Comparison of ENCODE assay signal across 23 mouse cellular contexts in the genomic region with DNA sequence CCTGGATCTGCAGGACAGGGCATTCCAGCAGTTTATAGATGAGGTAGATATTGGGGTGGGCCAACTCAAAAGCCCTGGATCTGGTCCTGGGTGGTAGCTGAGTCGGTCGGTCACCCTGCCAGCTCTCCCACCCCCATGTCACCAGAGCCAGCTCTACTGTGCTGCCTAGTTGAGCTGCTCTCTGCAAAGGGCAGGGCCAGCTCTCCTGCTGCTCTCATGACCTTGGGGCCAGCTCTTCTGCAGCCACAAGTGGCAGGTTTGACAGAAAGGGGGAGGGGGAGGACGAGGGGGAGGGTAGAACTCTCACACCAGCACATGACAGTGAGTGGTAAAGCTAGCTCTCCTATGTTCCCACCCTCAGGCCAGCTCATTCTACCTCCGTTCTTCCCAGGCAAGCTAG.
DNase-seq lines count a peak whose midpoint lies in the region; ATAC-seq lines count a peak whose summit lies in the region.
"Had no signal": no experiment of that assay in that cellular context is flagged by ENCODE, and none has a peak within 500 bp of the region (broad histone marks: within the 10 kb centered on the region; RNA-seq: fewer than 3 reads in every experiment).

No protein-coding gene starts in this region.

- H3K27ac ChIP-seq in heart, embryonic 16.5 days (ENCODE audit: low read length), result no peak overlapping the region
- no peak overlapping the region for H3K27ac ChIP-seq in neural tube, embryonic 15.5 days (replicated peaks)
- H3K27ac ChIP-seq: kidney, embryonic 15.5 days; limb, embryonic 15.5 days; stomach, embryonic 15.5 days had no signal

- H3K9ac ChIP-seq in heart, embryonic 16.5 days (ENCODE audit: low read length), result no peak overlapping the region
- no peak overlapping the region for H3K9ac ChIP-seq in neural tube, embryonic 15.5 days (replicated peaks)
- H3K9ac ChIP-seq: forebrain, postnatal 0 days; kidney, embryonic 15.5 days; limb, embryonic 15.5 days; stomach, embryonic 15.5 days had no signal

- H3K36me3 ChIP-seq in heart, embryonic 16.5 days (ENCODE audit: control insufficient read depth, insufficient read depth), result no peaks in the 10 kb centered on the region
- no peaks in the 10 kb centered on the region for H3K36me3 ChIP-seq in neural tube, embryonic 15.5 days
- H3K36me3 ChIP-seq: kidney, embryonic 15.5 days; limb, embryonic 15.5 days; stomach, embryonic 15.5 days had no signal

- H3K4me1 ChIP-seq in heart, embryonic 16.5 days (ENCODE audit: control insufficient read depth, insufficient read depth, low read length), result no peaks in the 10 kb centered on the region
- no peaks in the 10 kb centered on the region for H3K4me1 ChIP-seq in neural tube, embryonic 15.5 days
- H3K4me1 ChIP-seq: kidney, embryonic 15.5 days; limb, embryonic 15.5 days; stomach, embryonic 15.5 days had no signal

- no peak overlapping the region for H3K4me2 ChIP-seq in heart, embryonic 16.5 days (ENCODE audit: low read depth, low read length)
- no peak overlapping the region for H3K4me2 ChIP-seq in neural tube, embryonic 15.5 days
- H3K4me2 ChIP-seq: kidney, embryonic 15.5 days; limb, embryonic 15.5 days; stomach, embryonic 15.5 days had no signal

- peak; percentile 60; the same call in 1 of the 2 replicates for ATAC-seq in heart, embryonic 16.5 days (replicated peaks; ENCODE audit: extremely low read depth, insufficient read depth, low FRiP score)
- no peak for ATAC-seq in neural tube, embryonic 15.5 days (ENCODE audit: low FRiP score)
- ATAC-seq in frontal cortex, adult (ENCODE audit: low TSS enrichment), result no peak
- ATAC-seq: forebrain, postnatal 0 days; intestine, postnatal 0 days; midbrain, embryonic 16.5 days had no signal

- 37% methylated on average over 4 of the region's 4 CpGs for WGBS in heart, embryonic 16.5 days
- 64% methylated on average over 4 of the region's 4 CpGs for WGBS in neural tube, embryonic 15.5 days

- no peaks in the 10 kb centered on the region for H3K9me3 ChIP-seq in heart, embryonic 16.5 days (replicated peaks; ENCODE audit: control insufficient read depth, low read length)
- no peaks in the 10 kb centered on the region for H3K9me3 ChIP-seq in neural tube, embryonic 15.5 days (replicated peaks)
- H3K9me3 ChIP-seq: kidney, embryonic 15.5 days; limb, embryonic 15.5 days; stomach, embryonic 15.5 days had no signal

- H3K27me3 ChIP-seq in heart, embryonic 16.5 days (ENCODE audit: control insufficient read depth, insufficient read depth, low read length), result no peaks in the 10 kb centered on the region
- no peaks in the 10 kb centered on the region for H3K27me3 ChIP-seq in neural tube, embryonic 15.5 days (replicated peaks)
- H3K27me3 ChIP-seq: kidney, embryonic 15.5 days; limb, embryonic 15.5 days; stomach, embryonic 15.5 days had no signal

- H3K4me3 ChIP-seq in heart, embryonic 16.5 days (ENCODE audit: low read length), result no peak overlapping the region
- H3K4me3 ChIP-seq in neural tube, embryonic 15.5 days (replicated peaks), result no peak overlapping the region
- H3K4me3 ChIP-seq: kidney, embryonic 15.5 days; limb, embryonic 15.5 days; myocyte; stomach, embryonic 15.5 days had no signal

- peak; percentile 5 for DNase-seq in adrenal gland, postnatal 14 days
- DNase-seq in adrenal gland, adult 18-20 months (ENCODE audit: low spot score in 2 of 2), result no peak
- no peak for DNase-seq in heart, adult 18-20 months
- DNase-seq in neural tube, embryonic 10.5 days (ENCODE audit: extremely low spot score, low spot score), result peak; percentile 14
- DNase-seq: adrenal gland, postnatal 10 days; cerebellum, adult 2 months; cerebellum, postnatal 25 days; forebrain, postnatal 0 days; gastrocnemius, postnatal 25 days; kidney, postnatal 36 days; lung, postnatal 4 days; right cerebral cortex, adult 18-20 months; right cerebral cortex, postnatal 4 days; thymus, postnatal 25 days had no signal

Comparison
In these comparisons a context has a peak if more than half of its experiments do, and no peak if none do; other contexts are left out.
1. DNase-seq: peak in adrenal gland, postnatal 14 days (single experiment) and neural tube, embryonic 10.5 days (single experiment); none in adrenal gland, adult 18-20 months (0 of 2) and heart, adult 18-20 months (0 of 2).